Mouse (Mus musculus) heart, adult 2 months (tissue): ENCODE measurements around the gene Nat9.

Experiments
- CTCF ChIP-seq: fragments of 200-600 bp; IDR thresholded peaks from 2 replicates; pipeline ENCODE4 v1.8.1; 2022; ENCODE audit warnings: antibody characterized with exemption, mild to moderate bottlenecking, moderate library complexity
- EP300 ChIP-seq: fragments of 200-500 bp; IDR thresholded peaks from 2 replicates; pipeline ENCODE4 v1.6.1; 2011; ENCODE audit warnings: low read depth, low read length, control low read depth; ENCODE audit not compliant: insufficient read depth
- POLR2A ChIP-seq: fragments of 200-500 bp; IDR thresholded peaks from 2 replicates; pipeline ENCODE4 v1.6.1; 2011; ENCODE audit warnings: mild to moderate bottlenecking, low read depth, low read length, control low read depth; ENCODE audit not compliant: insufficient read depth

DNA sequence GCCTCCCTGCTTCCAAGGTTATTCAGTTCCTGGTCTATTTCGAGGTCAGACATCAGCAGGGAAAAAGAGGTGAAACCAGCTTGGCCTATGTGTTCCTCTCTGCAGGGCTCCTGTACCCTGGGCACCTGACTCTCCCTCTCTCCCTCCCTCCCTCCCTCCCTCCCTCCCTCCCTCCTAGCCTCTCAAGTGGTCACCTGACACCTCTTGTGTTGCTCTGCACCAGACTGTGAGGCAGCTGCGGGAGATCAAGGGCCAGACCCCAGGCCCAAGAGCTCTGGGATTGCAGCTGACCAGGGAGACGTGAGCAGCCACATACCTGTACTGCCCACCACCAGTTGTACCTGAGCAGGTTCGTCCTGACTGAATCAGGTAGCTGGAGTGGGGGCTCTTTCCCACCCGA lies 27.5 kb upstream of the Nat9 start:
- TF ChIP-seq CTCF (no peak), POLR2A (no peak; the same call in 1 of the 2 replicates), EP300 (no peak)
